Mouse (Mus musculus) erythroblast, embryonic 14.5 days (primary cell): Measurements from ENCODE around the gene Gabbr1.

Source experiments
- GATA1 ChIP-seq: IDR thresholded peaks from 2 replicates; pipeline ENCODE4 v1.6.1; 2012; ENCODE audit warnings: low read length, inconsistent platforms, mixed read lengths
- TAL1 ChIP-seq: IDR thresholded peaks from 3 replicates; pipeline ENCODE4 v1.6.1; 2012; ENCODE audit warnings: low read length, inconsistent platforms, mixed read lengths

DNA sequence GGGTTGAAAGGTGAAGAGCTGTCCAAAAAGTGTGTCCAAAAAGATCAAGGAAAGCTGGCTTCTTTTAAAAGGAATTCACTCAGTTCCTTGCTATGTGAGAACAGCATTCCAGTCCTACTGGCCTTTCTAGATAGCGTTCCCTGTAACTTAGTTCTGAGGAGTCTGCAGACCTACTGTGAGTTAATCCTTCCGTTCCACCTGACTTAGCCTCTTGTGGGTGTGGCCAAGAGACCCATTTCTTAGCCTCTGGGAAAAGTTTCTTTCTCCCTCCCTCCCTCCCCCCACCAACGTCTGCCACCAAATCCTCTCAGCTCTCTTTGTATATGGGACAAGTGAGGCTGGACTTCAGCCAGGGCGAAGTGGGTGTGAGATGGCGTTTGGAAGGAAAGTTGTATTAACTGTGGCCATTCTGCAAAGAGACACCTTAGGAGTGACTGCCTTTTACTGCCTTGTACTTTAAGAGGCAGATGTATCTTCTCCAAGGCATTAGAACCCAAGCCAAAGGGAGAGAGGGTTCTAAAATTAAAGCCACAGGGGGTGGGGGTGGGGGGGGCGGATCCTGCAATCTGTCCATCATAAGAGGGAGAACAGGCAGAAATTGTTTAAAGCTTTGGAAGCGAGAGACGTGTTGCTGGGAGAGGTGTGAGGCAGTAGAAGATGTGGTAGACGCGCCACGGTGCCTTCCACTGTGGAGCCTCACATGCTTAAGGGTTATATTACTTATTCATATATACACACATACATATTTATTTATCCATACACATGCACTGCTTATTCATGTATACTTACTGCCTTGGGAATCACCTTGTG lies 18.1 kb downstream of the Gabbr1 start:
- no peak for TF ChIP-seq TAL1
- TF ChIP-seq GATA1, result no peak
